Mouse (Mus musculus): ENCODE measurements around the gene Zfp366.

- no peak for TF ChIP-seq POLR2A (IDR thresholded peaks at IDR 0.05; ENCODE audit: borderline replicate concordance, insufficient read depth, low read length)
- TF ChIP-seq CTCF (IDR thresholded peaks at IDR 0.05; ENCODE audit: borderline replicate concordance, insufficient read depth, low read depth, low read length) = no peak
These were observed 45.2 kb downstream of the Zfp366 start for GRCm38 (mm10) chr13:99229641-99230494.

Measured in cerebellum, adult 2 months (tissue).